Mouse (Mus musculus) small intestine, adult 2 months (tissue): ENCODE data around the gene Ogfod3.

Experiments
- CTCF ChIP-seq: fragments of 200-500 bp; IDR thresholded peaks from 2 replicates; pipeline ENCODE4 v1.5.1; 2012; ENCODE audit warnings: low read depth, mild to moderate bottlenecking, control low read depth, inconsistent platforms, low read length, moderate library complexity, mixed read lengths; ENCODE audit not compliant: insufficient replicate concordance, insufficient read length; ENCODE audit errors: extremely low read depth
- POLR2A ChIP-seq: fragments of 200-500 bp; IDR thresholded peaks from 2 replicates; pipeline ENCODE4 v1.6.1; 2012; ENCODE audit warnings: low read depth, mild to moderate bottlenecking, control low read depth, inconsistent platforms, low read length, moderate library complexity

DNA sequence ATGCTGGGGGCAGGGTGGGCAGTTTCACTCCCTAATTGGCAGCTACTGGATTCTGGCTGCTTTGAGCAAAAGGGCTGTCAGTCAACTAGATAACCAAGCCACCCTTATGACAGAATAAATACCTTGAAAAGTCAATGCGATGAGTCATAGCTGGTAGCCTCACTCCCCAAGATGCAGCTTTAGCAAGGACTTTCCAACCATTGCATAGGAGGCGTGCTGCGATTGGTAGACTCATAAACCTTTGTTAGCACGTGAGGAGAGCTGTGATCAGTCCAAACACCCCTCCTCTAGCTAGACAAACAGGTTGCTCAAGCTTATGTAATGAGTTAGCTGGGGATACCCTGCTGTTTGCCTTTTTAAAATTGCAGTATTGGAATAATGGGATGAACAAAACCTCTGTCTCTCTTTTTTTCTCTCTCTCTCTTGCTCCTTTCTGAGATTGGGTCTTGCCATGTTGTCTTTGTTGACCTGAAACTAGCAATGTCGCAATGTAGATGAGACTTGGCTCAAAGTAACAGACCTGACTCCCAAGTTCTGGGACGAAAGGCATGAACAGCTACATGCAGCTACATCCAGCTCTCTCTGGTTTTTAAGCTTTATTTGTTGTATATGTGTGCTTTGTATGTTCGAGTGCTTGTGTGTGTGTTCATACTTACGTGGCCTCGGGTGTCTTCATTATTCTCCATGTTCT is 61.0 kb downstream of the Ogfod3 start:
- no peak for TF ChIP-seq CTCF
- TF ChIP-seq POLR2A, result no peak
